Mouse (Mus musculus): ENCODE measurements at regions not wholly inside any gene's neighbourhood (a gene's known extent, or its start where the extent isn't known, plus 50 kb on each side); places are given as distances from the start of the nearest gene placed in this dataset.

- TF ChIP-seq FLI1 (IDR thresholded peaks at IDR 0.05; ENCODE audit: low read length) (no peak), GATA1 (IDR thresholded peaks at IDR 0.05; ENCODE audit: borderline replicate concordance, low read length) (no peak)
- Histone ChIP-seq H3K27me3 (replicated peaks) (no peaks in the 10 kb centered on the region), H3K4me1 (peaks cover 12% of the 10 kb centered on the region; the same call in 1 of the 2 replicates), H3K9me3 (no peaks in the 10 kb centered on the region), H3K4me3 (replicated peaks) (no peak overlapping the region), H3K36me3 (replicated peaks; ENCODE audit: low read length) (no peaks in the 10 kb centered on the region)
These were observed 804.0 kb downstream of the Diaph3 start for GRCm38 (mm10) chr14:86337052-86337451.

GRCm38 (mm10) chr14:86335284-86335683 lies 805.8 kb downstream of the Diaph3 start:
- TF ChIP-seq GATA1 (IDR thresholded peaks at IDR 0.05; ENCODE audit: borderline replicate concordance, low read length) (no peak), FLI1 (IDR thresholded peaks at IDR 0.05; ENCODE audit: low read length) (no peak)
- Histone ChIP-seq H3K27me3 (replicated peaks) (no peaks in the 10 kb centered on the region), H3K9me3 (no peaks in the 10 kb centered on the region), H3K4me3 (replicated peaks) (no peak overlapping the region), H3K36me3 (replicated peaks; ENCODE audit: low read length) (no peaks in the 10 kb centered on the region), H3K4me1 (peaks cover 12% of the 10 kb centered on the region; the same call in 1 of the 2 replicates)

- TF ChIP-seq GATA1 (IDR thresholded peaks at IDR 0.05; ENCODE audit: borderline replicate concordance, low read length) = no peak
- TF ChIP-seq FLI1 (IDR thresholded peaks at IDR 0.05; ENCODE audit: low read length) = no peak
- Histone ChIP-seq H3K27me3 (replicated peaks) (no peaks in the 10 kb centered on the region), H3K9me3 (no peaks in the 10 kb centered on the region), H3K36me3 (replicated peaks; ENCODE audit: low read length) (no peaks in the 10 kb centered on the region), H3K4me1 (peaks cover 14% of the 10 kb centered on the region; the same call in 1 of the 2 replicates), H3K4me3 (replicated peaks) (no peak overlapping the region)
These were observed 811.9 kb downstream of the Diaph3 start for GRCm38 (mm10) chr14:86329176-86329575.

GRCm38 (mm10) chr14:86327646-86328045 lies 813.4 kb downstream of the Diaph3 start:
- H3K27me3 ChIP-seq (replicated peaks) = no peaks in the 10 kb centered on the region
- H3K9me3 ChIP-seq = no peaks in the 10 kb centered on the region
- H3K4me3 ChIP-seq (replicated peaks) = no peak overlapping the region
- H3K36me3 ChIP-seq (replicated peaks; ENCODE audit: low read length) = no peaks in the 10 kb centered on the region
- peaks cover 14% of the 10 kb centered on the region; the same call in 1 of the 2 replicates for H3K4me1 ChIP-seq
- TF ChIP-seq GATA1 (IDR thresholded peaks at IDR 0.05; ENCODE audit: borderline replicate concordance, low read length) (no peak), FLI1 (IDR thresholded peaks at IDR 0.05; ENCODE audit: low read length) (no peak)

GRCm38 (mm10) chr14:86322365-86322764 lies 818.7 kb downstream of the Diaph3 start:
- Histone ChIP-seq H3K36me3 (replicated peaks; ENCODE audit: low read length) (no peaks in the 10 kb centered on the region), H3K27me3 (replicated peaks) (no peaks in the 10 kb centered on the region), H3K4me1 (peaks cover 11% of the 10 kb centered on the region), H3K9me3 (no peaks in the 10 kb centered on the region), H3K4me3 (replicated peaks) (no peak overlapping the region)
- no peak for TF ChIP-seq FLI1 (IDR thresholded peaks at IDR 0.05; ENCODE audit: low read length)
- no peak for TF ChIP-seq GATA1 (IDR thresholded peaks at IDR 0.05; ENCODE audit: borderline replicate concordance, low read length)

- TF ChIP-seq GATA1 (IDR thresholded peaks at IDR 0.05; ENCODE audit: borderline replicate concordance, low read length) (no peak), FLI1 (IDR thresholded peaks at IDR 0.05; ENCODE audit: low read length) (no peak)
- H3K9me3 ChIP-seq = no peaks in the 10 kb centered on the region
- no peaks in the 10 kb centered on the region for H3K27me3 ChIP-seq (replicated peaks)
- H3K4me1 ChIP-seq = peaks cover 4% of the 10 kb centered on the region
- no peaks in the 10 kb centered on the region for H3K36me3 ChIP-seq (replicated peaks; ENCODE audit: low read length)
- H3K4me3 ChIP-seq (replicated peaks) = no peak overlapping the region
These were observed 825.1 kb downstream of the Diaph3 start for GRCm38 (mm10) chr14:86315974-86316373.

GRCm38 (mm10) chr14:86308949-86309543 lies 832.0 kb downstream of the Diaph3 start:
- H3K27me3 ChIP-seq (replicated peaks) = no peaks in the 10 kb centered on the region

GRCm38 (mm10) chr14:86307806-86308205 lies 833.2 kb downstream of the Diaph3 start:
- Histone ChIP-seq H3K27me3 (replicated peaks) (no peaks in the 10 kb centered on the region), H3K4me1 (peaks cover 7% of the 10 kb centered on the region; the same call in 1 of the 2 replicates), H3K4me3 (replicated peaks) (no peak overlapping the region), H3K9me3 (no peaks in the 10 kb centered on the region), H3K36me3 (replicated peaks; ENCODE audit: low read length) (no peaks in the 10 kb centered on the region)
- TF ChIP-seq FLI1 (IDR thresholded peaks at IDR 0.05; ENCODE audit: low read length) = no peak
- TF ChIP-seq GATA1 (IDR thresholded peaks at IDR 0.05; ENCODE audit: borderline replicate concordance, low read length) = no peak

More at GRCm38 (mm10) chr14:86308949-86309543, 832.0 kb downstream of the Diaph3 start:
- peaks cover 7% of the 10 kb centered on the region; the same call in 1 of the 2 replicates for H3K4me1 ChIP-seq
- no peaks in the 10 kb centered on the region for H3K9me3 ChIP-seq
- no peak overlapping the region for H3K4me3 ChIP-seq (replicated peaks)
- TF ChIP-seq FLI1 (IDR thresholded peaks at IDR 0.05; ENCODE audit: low read length) = no peak
- TF ChIP-seq GATA1 (IDR thresholded peaks at IDR 0.05; ENCODE audit: borderline replicate concordance, low read length) = no peak
- H3K36me3 ChIP-seq (replicated peaks; ENCODE audit: low read length) = no peaks in the 10 kb centered on the region

- Histone ChIP-seq H3K9me3 (no peaks in the 10 kb centered on the region), H3K36me3 (replicated peaks; ENCODE audit: low read length) (no peaks in the 10 kb centered on the region), H3K4me1 (no peaks in the 10 kb centered on the region), H3K27me3 (replicated peaks) (no peaks in the 10 kb centered on the region), H3K4me3 (replicated peaks) (no peak overlapping the region)
- TF ChIP-seq GATA1 (IDR thresholded peaks at IDR 0.05; ENCODE audit: borderline replicate concordance, low read length) = no peak
- no peak for TF ChIP-seq FLI1 (IDR thresholded peaks at IDR 0.05; ENCODE audit: low read length)
These were observed 839.4 kb downstream of the Diaph3 start for GRCm38 (mm10) chr14:86301666-86302065.

- H3K36me3 ChIP-seq (replicated peaks; ENCODE audit: low read length) = no peaks in the 10 kb centered on the region
- no peaks in the 10 kb centered on the region for H3K4me1 ChIP-seq
- no peaks in the 10 kb centered on the region for H3K9me3 ChIP-seq
- no peaks in the 10 kb centered on the region for H3K27me3 ChIP-seq (replicated peaks)
- TF ChIP-seq GATA1 (IDR thresholded peaks at IDR 0.05; ENCODE audit: borderline replicate concordance, low read length) (no peak), FLI1 (IDR thresholded peaks at IDR 0.05; ENCODE audit: low read length) (no peak)
- H3K4me3 ChIP-seq (replicated peaks) = no peak overlapping the region
These were observed 840.2 kb downstream of the Diaph3 start for GRCm38 (mm10) chr14:86300811-86301210.
